ENCODE assay signal across 24 mouse cellular contexts in the genomic region with DNA sequence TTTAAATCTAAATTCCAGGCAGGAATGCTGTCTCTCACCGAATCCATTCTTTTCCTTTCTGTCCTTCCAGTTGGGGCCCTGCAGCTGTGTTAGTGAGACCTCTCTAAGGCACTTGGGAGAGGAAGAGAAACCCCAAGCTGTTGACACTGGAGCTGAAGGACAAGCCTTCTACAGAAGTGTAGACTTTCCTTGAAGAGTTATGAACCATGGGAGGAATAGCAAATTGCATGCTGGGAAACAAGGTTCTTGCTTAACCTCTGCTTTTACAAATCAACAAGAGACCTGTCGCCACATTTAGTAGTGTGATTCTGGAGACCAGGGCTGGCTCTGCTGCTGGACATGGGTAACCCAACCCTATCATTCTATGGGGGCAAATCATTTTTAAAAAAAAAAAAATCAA.
DNase-seq lines count a peak whose midpoint lies in the region; ATAC-seq and TF ChIP-seq lines count a peak whose summit lies in the region.
"Had no signal": no experiment of that assay in that cellular context is flagged by ENCODE, and none has a peak within 500 bp of the region (broad histone marks: within the 10 kb centered on the region; RNA-seq: fewer than 3 reads in every experiment).

No protein-coding gene starts in this region.

- 72% methylated on average over 2 of the region's 2 CpGs for WGBS in heart, embryonic 12.5 days
- WGBS in hindbrain, embryonic 13.5 days, result 84% methylated on average over 2 of the region's 2 CpGs
- 86% methylated on average over 2 of the region's 2 CpGs for WGBS in hindbrain, postnatal 0 days
- 91% methylated on average over 2 of the region's 2 CpGs for WGBS in midbrain, embryonic 11.5 days
- 94% methylated on average over 2 of the region's 2 CpGs for whole genome bisulfite sequencing in midbrain, embryonic 10.5 days

- H3K27me3 ChIP-seq in heart, embryonic 12.5 days (replicated peaks), result no peaks in the 10 kb centered on the region
- H3K27me3 ChIP-seq in hindbrain, embryonic 13.5 days, result no peaks in the 10 kb centered on the region
- H3K27me3 ChIP-seq in hindbrain, postnatal 0 days (ENCODE audit: insufficient read depth, low read length), result no peaks in the 10 kb centered on the region
- H3K27me3 ChIP-seq in midbrain, embryonic 11.5 days (ENCODE audit: control insufficient read depth, insufficient read depth, low read length), result no peaks in the 10 kb centered on the region
- H3K27me3 ChIP-seq in midbrain, embryonic 10.5 days (ENCODE audit: low read depth, poor library complexity, severe bottlenecking), result no peaks in the 10 kb centered on the region
- H3K27me3 ChIP-seq: CH12.LX; embryonic facial prominence, embryonic 12.5 days; forebrain, embryonic 13.5 days; forebrain, embryonic 15.5 days had no signal

- no peak overlapping the region for H3K4me2 ChIP-seq in heart, embryonic 12.5 days
- no peak overlapping the region for H3K4me2 ChIP-seq in hindbrain, embryonic 13.5 days
- H3K4me2 ChIP-seq in hindbrain, postnatal 0 days (ENCODE audit: low read depth, low read length), result no peak overlapping the region
- no peak overlapping the region for H3K4me2 ChIP-seq in midbrain, embryonic 11.5 days
- H3K4me2 ChIP-seq: embryonic facial prominence, embryonic 12.5 days; forebrain, embryonic 13.5 days; forebrain, embryonic 15.5 days had no signal

- no peaks in the 10 kb centered on the region for H3K36me3 ChIP-seq in heart, embryonic 12.5 days
- H3K36me3 ChIP-seq in hindbrain, embryonic 13.5 days, result no peaks in the 10 kb centered on the region
- H3K36me3 ChIP-seq in hindbrain, postnatal 0 days (ENCODE audit: insufficient read depth, low read length), result no peaks in the 10 kb centered on the region
- H3K36me3 ChIP-seq in midbrain, embryonic 11.5 days (ENCODE audit: control insufficient read depth, insufficient read depth, low read length), result no peaks in the 10 kb centered on the region
- H3K36me3 ChIP-seq in midbrain, embryonic 10.5 days, result no peaks in the 10 kb centered on the region
- H3K36me3 ChIP-seq: embryonic facial prominence, embryonic 10.5 days; embryonic facial prominence, embryonic 12.5 days; forebrain, embryonic 15.5 days; G1E had no signal

- no peak for TF ChIP-seq CTCF in hindbrain, postnatal 0 days (IDR thresholded peaks at IDR 0.05; ENCODE audit: low read depth)

- DNase-seq in heart, adult 11 months, result peak; percentile 64
- DNase-seq in hindbrain, postnatal 0 days (ENCODE audit: low spot score), result no peak
- DNase-seq in midbrain, embryonic 11.5 days (ENCODE audit: low spot score, missing footprints), result peak; percentile 74
- DNase-seq in midbrain, embryonic 10.5 days (ENCODE audit: low spot score), result no peak
- DNase-seq: adrenal gland, adult 8-10 months; adrenal gland, postnatal 14 days; adrenal gland, postnatal 36 days; B cell, adult 2 months; cerebellum, adult 11-12 months; cerebellum, adult 2 months; cerebellum, adult 9-10 months; cerebellum, postnatal 10 days; cerebellum, postnatal 25 days had no signal

- no peak overlapping the region for H3K27ac ChIP-seq in heart, embryonic 12.5 days (ENCODE audit: poor library complexity, severe bottlenecking)
- peak overlapping the region; percentile 23; the same call in 1 of the 2 replicates for H3K27ac ChIP-seq in hindbrain, embryonic 13.5 days
- H3K27ac ChIP-seq in hindbrain, postnatal 0 days, result no peak overlapping the region
- no peak overlapping the region for H3K27ac ChIP-seq in midbrain, embryonic 11.5 days (ENCODE audit: low read depth, low read length)
- H3K27ac ChIP-seq in midbrain, embryonic 10.5 days (replicated peaks), result no peak overlapping the region
- H3K27ac ChIP-seq: embryonic facial prominence, embryonic 10.5 days; embryonic facial prominence, embryonic 12.5 days; forebrain, embryonic 13.5 days; forebrain, embryonic 15.5 days had no signal

- no peak for ATAC-seq in heart, embryonic 12.5 days (ENCODE audit: insufficient number of reproducible peaks, low FRiP score)
- ATAC-seq in hindbrain, embryonic 13.5 days (ENCODE audit: low FRiP score), result no peak
- no peak for ATAC-seq in hindbrain, postnatal 0 days
- no peak for ATAC-seq in midbrain, embryonic 11.5 days (ENCODE audit: low FRiP score)
- ATAC-seq: activated CD4-positive, CD25-positive, alpha-beta regulatory T cell, adult 4 months; CD4-positive, CD25-positive, alpha-beta regulatory T cell, adult 4 months; forebrain, embryonic 13.5 days; forebrain, embryonic 15.5 days; Patski had no signal

- H3K9ac ChIP-seq in heart, embryonic 12.5 days, result no peak overlapping the region
- H3K9ac ChIP-seq in hindbrain, embryonic 13.5 days, result no peak overlapping the region
- no peak overlapping the region for H3K9ac ChIP-seq in hindbrain, postnatal 0 days (replicated peaks; ENCODE audit: low read length)
- H3K9ac ChIP-seq in midbrain, embryonic 11.5 days (ENCODE audit: low read length), result no peak overlapping the region
- H3K9ac ChIP-seq: embryonic facial prominence, embryonic 12.5 days; forebrain, embryonic 13.5 days; forebrain, embryonic 15.5 days had no signal

- H3K4me1 ChIP-seq in heart, embryonic 12.5 days (replicated peaks), result peaks cover 6% of the 10 kb centered on the region; the same call in 1 of the 2 replicates
- no peaks in the 10 kb centered on the region for H3K4me1 ChIP-seq in hindbrain, embryonic 13.5 days (replicated peaks)
- no peaks in the 10 kb centered on the region for H3K4me1 ChIP-seq in hindbrain, postnatal 0 days (ENCODE audit: insufficient read depth, low read length)
- H3K4me1 ChIP-seq in midbrain, embryonic 11.5 days (ENCODE audit: control insufficient read depth, insufficient read depth, low read length), result no peaks in the 10 kb centered on the region
- no peaks in the 10 kb centered on the region for H3K4me1 ChIP-seq in midbrain, embryonic 10.5 days
- H3K4me1 ChIP-seq: embryonic facial prominence, embryonic 10.5 days; embryonic facial prominence, embryonic 12.5 days; forebrain, embryonic 13.5 days; forebrain, embryonic 15.5 days had no signal

- no peaks in the 10 kb centered on the region for H3K9me3 ChIP-seq in heart, embryonic 12.5 days (replicated peaks)
- no peaks in the 10 kb centered on the region for H3K9me3 ChIP-seq in hindbrain, embryonic 13.5 days
- H3K9me3 ChIP-seq in hindbrain, postnatal 0 days (ENCODE audit: low read length), result no peaks in the 10 kb centered on the region
- H3K9me3 ChIP-seq in midbrain, embryonic 11.5 days (ENCODE audit: control insufficient read depth, low read length), result no peaks in the 10 kb centered on the region
- H3K9me3 ChIP-seq in midbrain, embryonic 10.5 days (replicated peaks), result no peaks in the 10 kb centered on the region
- H3K9me3 ChIP-seq: embryonic facial prominence, embryonic 10.5 days; embryonic facial prominence, embryonic 12.5 days; forebrain, embryonic 13.5 days; forebrain, embryonic 15.5 days had no signal

- no peak overlapping the region for H3K4me3 ChIP-seq in heart, embryonic 12.5 days
- no peak overlapping the region for H3K4me3 ChIP-seq in hindbrain, embryonic 13.5 days
- H3K4me3 ChIP-seq in hindbrain, postnatal 0 days (ENCODE audit: low read length), result no peak overlapping the region
- H3K4me3 ChIP-seq in midbrain, embryonic 11.5 days (ENCODE audit: low read depth, low read length), result no peak overlapping the region
- H3K4me3 ChIP-seq in midbrain, embryonic 10.5 days, result no peak overlapping the region
- H3K4me3 ChIP-seq: embryonic facial prominence, embryonic 10.5 days; embryonic facial prominence, embryonic 12.5 days; forebrain, embryonic 13.5 days; forebrain, embryonic 15.5 days had no signal

Comparison
In these comparisons a context has a peak if more than half of its experiments do, and no peak if none do; other contexts are left out.
1. DNase-seq: peak in heart, adult 11 months (single experiment) and midbrain, embryonic 11.5 days (single experiment); none in hindbrain, postnatal 0 days (single experiment) and midbrain, embryonic 10.5 days (single experiment).